Mouse (Mus musculus) left cerebral cortex, adult 2 months (tissue): ENCODE results near the gene 6030408B16Rik. TPM values are rescaled to one million over a fixed set of nuclear protein-coding genes. Genes with fewer than 3 reads are reported as not detected.
A peak's percentile ranks its signal among the peaks of the same experiment; 100 is the strongest.

ENCODE experiments used
- DNase-seq, 2 experiments: peaks; one replicate each; pipeline ENCODE4 v3.0.0; 2021 to 2022; ENCODE audit warnings: low spot score in 2 of 2, mixed read lengths in 1 of 2; ENCODE audit errors: extremely low spot score in 1 of 2
- H3K27ac ChIP-seq: fragments of 200-600 bp; 2 replicates; pipeline ENCODE4 v1.8.1; 2022
- H3K4me3 ChIP-seq: fragments of 200-600 bp; 2 replicates; pipeline ENCODE4 v1.8.1; 2022
- CTCF ChIP-seq: fragments of 200-600 bp; IDR thresholded peaks from 2 replicates; pipeline ENCODE4 v1.8.1; 2022; ENCODE audit warnings: antibody characterized with exemption, mild to moderate bottlenecking, moderate library complexity
- intact Hi-C: fragments of 180-260 bp; cut with DNase I; formaldehyde crosslinking; loops from one replicate; pipeline ENCODE4 v1.15.1; 2025
- total RNA-seq, 2 experiments: library from RNA; stranded (reverse); gene quantifications; 2 replicates each; pipeline ENCODE4 v1.2.3; 2021

Gene 6030408B16Rik
- total RNA-seq, 2 experiments from 2014 or later = 0.30 to 0.41 TPM

DNA sequence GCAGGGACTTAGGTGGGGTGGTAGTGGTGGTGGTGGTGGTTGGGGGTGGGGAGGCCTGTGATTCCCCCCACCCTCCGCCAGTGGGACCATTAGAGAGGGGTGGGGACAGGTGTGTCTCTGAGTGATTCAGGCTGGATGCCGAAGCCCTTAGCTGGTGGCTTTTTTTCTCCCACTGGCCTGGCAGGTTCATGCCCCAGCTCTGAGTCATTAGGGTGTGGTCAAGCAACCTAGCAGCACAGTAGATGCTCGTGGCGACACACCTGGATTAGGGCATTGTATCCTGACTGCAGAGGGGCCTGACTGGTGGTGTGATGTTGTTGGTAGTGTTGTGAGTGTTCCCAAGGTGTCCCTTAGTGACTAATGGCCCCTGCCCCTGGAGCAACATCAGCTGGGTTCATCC, 38.1 kb downstream of the 6030408B16Rik start:
- TF ChIP-seq CTCF = no peak
- no peak overlapping the region for H3K4me3 ChIP-seq
- intact Hi-C loops = no loop called here
- DNase-seq = no peak
- H3K27ac ChIP-seq = no peak overlapping the region

DNA sequence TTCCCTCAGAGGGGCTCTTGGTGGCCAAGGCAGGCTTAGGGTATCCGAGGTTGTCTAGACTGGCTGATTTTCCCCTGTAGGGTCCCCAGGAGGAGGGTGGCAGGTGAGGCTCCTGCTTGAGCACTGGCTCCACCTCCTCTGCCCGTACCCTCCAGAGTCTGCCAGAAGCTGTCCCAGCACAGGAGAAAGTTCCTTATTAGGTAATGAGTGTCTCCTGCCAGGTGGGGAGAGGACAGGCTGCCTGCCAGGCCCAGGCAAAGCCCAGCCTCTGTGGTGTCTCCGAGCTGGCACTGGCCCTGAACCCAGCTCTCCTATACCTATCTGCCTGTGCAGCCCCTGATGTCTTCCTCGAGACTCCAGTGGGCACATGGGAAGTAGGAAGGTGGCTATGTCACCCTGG, 39.4 kb downstream of the 6030408B16Rik start:
- Histone ChIP-seq H3K4me3 (no peak overlapping the region), H3K27ac (no peak overlapping the region)
- intact Hi-C loops = no loop called here
- DNase-seq = no peak
- TF ChIP-seq CTCF = no peak

DNA sequence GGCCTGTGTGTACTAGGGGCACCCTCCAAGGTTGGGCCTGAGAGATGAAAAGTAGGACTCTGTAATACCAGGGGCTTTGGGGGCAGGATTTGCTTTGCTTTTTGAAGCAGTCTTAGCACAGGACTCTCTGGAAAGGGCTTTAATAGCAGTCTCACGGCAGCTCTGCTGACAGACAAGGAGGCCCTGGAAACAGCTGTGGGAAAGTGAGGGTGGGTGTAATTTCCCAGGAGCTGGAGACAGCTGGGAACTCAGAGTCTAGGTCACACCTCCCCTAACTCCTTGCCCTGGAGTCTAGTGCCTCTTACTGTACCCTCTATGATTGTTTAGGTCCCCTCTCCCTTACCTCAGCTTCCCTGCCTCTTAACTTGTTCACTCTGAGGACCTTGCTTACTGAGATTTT, 40.2 kb downstream of the 6030408B16Rik start:
- H3K27ac ChIP-seq = no peak overlapping the region
- TF ChIP-seq CTCF = no peak
- no peak overlapping the region for H3K4me3 ChIP-seq
- intact Hi-C loops = no loop called here
- no peak for DNase-seq

DNA sequence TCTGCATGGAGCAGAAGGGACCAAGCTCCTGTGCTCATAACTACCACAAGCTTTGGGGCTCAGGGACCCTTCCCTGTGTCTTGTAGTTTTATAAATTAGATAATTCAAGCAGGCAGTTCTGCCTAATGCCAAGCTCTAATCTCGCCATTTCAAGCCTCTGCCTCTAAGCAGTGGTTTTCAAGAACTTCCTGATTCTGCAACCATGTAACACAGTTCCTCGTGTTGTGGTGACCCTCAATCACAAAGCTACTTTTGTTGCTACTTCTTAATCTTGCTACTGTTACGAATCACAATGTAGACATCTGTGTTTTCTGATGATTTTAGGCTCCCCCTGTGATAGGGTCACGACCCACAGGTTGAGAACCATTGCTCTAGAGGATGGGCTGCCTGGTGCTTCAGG, 40.6 kb downstream of the 6030408B16Rik start:
- no peak for TF ChIP-seq CTCF
- Histone ChIP-seq H3K4me3 (no peak overlapping the region), H3K27ac (no peak overlapping the region)
- DNase-seq = no peak
- intact Hi-C loops = no loop called here

DNA sequence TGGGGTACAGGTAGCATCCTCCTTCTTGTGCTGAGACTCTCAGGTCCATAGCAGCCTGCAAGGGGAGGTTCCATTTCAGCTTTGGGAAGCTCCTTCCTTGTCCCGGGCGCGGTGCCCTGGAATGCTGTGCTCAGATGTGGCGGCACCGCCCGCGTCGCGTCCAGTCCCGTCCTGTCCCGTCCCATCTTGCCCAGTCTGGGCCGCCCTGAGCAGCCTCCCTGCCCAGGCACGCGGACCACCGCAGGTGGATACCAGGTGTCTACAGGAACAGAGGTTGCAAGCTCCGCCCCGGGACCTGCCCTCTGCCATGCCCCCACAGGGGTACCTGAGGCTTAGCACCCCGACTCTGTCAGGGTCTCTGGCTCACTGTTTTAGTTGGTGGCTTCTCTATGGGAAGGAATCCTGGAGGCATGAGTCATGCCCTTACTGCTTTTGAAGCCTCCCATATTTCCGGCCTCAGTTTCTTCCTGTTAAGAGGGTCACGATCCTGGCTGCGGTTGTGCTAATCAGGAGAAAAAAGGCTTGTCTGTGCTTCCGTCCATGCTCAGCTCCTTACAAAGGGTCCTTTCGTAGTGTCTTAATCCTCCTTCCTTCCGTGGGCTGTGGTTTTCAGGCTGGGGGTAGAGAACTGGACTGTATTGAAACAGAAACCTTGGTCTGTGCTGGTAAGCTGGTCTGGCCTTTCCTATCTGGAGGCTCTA, 43.6 kb downstream of the 6030408B16Rik start:
- TF ChIP-seq CTCF = no peak
- Histone ChIP-seq H3K4me3 (no peak overlapping the region), H3K27ac (no peak overlapping the region)
- no peak for DNase-seq
- intact Hi-C loops = loop anchor here (5.0 kb wide), 1 partner anchor 731 kb away; no protein-coding TSS in a partner anchor

DNA sequence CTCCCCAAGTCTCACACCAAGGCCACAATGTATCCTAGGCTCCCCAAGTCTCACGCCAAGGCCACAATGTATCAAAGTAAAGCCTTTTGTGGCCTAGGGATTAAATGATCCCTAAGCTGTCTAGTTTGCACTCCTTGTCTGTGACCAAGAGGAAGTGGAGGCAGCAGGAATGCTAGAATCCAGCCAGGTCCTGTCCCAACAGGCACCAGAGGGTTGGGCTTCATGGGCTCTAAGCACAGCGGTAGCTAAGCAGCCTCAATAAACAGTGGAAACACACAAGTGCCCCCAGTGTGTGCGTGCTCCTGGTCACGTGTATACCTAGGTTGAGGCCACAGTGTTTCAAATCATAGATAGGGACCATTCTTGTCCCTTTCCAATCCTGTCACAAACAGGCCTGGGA, 45.3 kb downstream of the 6030408B16Rik start:
- Histone ChIP-seq H3K4me3 (no peak overlapping the region), H3K27ac (no peak overlapping the region)
- no peak for DNase-seq
- no peak for TF ChIP-seq CTCF
- intact Hi-C loops = loop anchor here (2.0 to 5.0 kb wide), 2 partner anchors 434 to 729 kb away; no protein-coding TSS in a partner anchor

DNA sequence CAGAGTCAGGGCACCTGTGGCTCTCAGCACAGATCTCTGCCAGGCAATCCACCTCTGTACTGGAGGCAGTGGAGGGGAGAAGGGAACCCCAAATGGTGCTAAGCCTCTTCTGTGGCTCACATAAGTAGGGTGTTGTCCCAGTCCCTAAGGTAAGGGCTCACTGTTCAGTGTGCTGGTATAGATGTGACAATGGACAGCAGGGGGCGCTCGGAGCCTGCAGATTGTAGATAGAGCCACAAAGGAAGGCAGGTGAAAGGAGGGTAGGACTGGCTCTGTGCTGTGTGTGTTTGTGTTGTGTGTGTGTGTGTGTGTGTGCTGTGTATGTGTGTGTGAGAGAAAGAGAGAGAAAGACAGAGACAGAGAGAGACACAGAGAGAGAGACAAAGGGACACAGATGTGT, 46.5 kb downstream of the 6030408B16Rik start:
- peak; percentile 73 for TF ChIP-seq CTCF
- H3K27ac ChIP-seq = no peak overlapping the region
- intact Hi-C loops = loop anchor here (1.0 to 5.0 kb wide), 4 partner anchors 158 to 728 kb away; no protein-coding TSS in a partner anchor
- H3K4me3 ChIP-seq = no peak overlapping the region
- DNase-seq = peak; percentile 84 to 87

DNA sequence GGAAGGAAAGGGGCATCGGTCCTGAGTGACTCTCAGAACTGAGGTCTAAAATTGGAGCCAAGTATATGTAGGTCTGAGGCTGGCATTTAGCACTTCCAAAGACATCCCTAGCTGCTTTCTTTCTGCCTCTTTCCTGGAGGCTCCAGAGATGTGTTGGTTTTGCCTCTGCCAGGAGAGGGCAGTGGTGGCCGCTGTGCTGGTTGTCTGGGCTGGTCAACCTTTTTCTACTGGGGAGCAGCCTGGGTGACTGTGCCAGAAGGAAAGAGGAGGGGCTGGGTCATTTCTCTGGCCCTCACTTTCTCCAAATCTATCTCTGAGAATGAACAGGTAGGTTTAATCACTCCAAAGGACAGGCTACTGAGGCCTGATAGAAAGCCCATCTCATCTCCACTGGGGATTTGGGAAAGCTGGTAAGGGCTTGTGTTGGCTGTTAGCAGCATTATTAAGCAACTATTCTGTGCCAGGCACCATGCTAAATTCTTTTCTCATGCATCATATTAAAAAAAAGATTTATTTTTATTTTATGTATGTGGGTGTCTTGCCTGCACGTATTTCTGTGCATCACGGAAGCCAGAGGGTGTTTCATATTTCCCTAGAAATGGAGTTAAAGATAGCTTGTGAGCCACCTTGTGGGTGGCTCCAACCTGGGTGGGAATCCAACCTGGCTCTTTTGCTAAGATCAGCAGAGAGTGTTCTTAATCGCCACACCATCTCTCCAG, 48.9 kb downstream of the 6030408B16Rik start:
- peak overlapping the region; percentile 48 for H3K27ac ChIP-seq
- DNase-seq = peak; percentile 51 to 68
- no peak overlapping the region for H3K4me3 ChIP-seq
- peak; percentile 74 for TF ChIP-seq CTCF
- intact Hi-C loops = loop anchor here (1.0 to 2.0 kb wide), 3 partner anchors 45 to 177 kb away; no protein-coding TSS in a partner anchor

Other genes with a start within 250 kb of the 6030408B16Rik start
- not detected for gene Gm47841, start 245.8 kb upstream of the 6030408B16Rik start, total RNA-seq
- gene Fignl2, start 214.6 kb upstream of the 6030408B16Rik start, total RNA-seq = 1 to 10 TPM; 1.2 to 1.4 TPM
- gene Ankrd33, start 177.5 kb upstream of the 6030408B16Rik start, total RNA-seq = not detected
- gene Acvrl1, start 164.7 kb upstream of the 6030408B16Rik start, total RNA-seq = 10 to 100 TPM; 13.8 to 15.1 TPM
- 100 to 1,000 TPM; 102 to 114 TPM for gene Acvr1b, start 119.1 kb upstream of the 6030408B16Rik start, total RNA-seq
- 100 to 1,000 TPM in 1 of 2 experiments, 10 to 100 TPM in 1; 89.7 to 107 TPM for gene Grasp, start 69.0 kb upstream of the 6030408B16Rik start, total RNA-seq
- 100 to 1,000 TPM; 155 to 210 TPM for gene Nr4a1, start 38.9 kb upstream of the 6030408B16Rik start, total RNA-seq
- gene Atg101, start 8.9 kb upstream of the 6030408B16Rik start, total RNA-seq = 10 to 100 TPM; 41.9 to 44.5 TPM
- gene Krt80, start 77.0 kb downstream of the 6030408B16Rik start, total RNA-seq = 1 to 10 TPM; 2.9 to 3.9 TPM
- gene Krt7, start 117.8 kb downstream of the 6030408B16Rik start, total RNA-seq = under 1 TPM; 0.09 to 0.48 TPM
- gene Krt87, start 145.6 kb downstream of the 6030408B16Rik start, total RNA-seq = under 1 TPM in 1 of 2 experiments, not detected in 1; 0.14 TPM
- gene Krt88, start 154.5 kb downstream of the 6030408B16Rik start, total RNA-seq = not detected
- gene Krt81, start 170.5 kb downstream of the 6030408B16Rik start, total RNA-seq = not detected
- not detected for gene Krt86, start 180.3 kb downstream of the 6030408B16Rik start, total RNA-seq
- not detected for gene Krt83, start 198.3 kb downstream of the 6030408B16Rik start, total RNA-seq
- not detected for gene Gm49425, start 224.0 kb downstream of the 6030408B16Rik start, total RNA-seq
- gene Krt84, start 239.6 kb downstream of the 6030408B16Rik start, total RNA-seq = not detected